Mouse (Mus musculus): ENCODE measurements at regions not wholly inside any gene's neighbourhood (a gene's known extent, or its start where the extent isn't known, plus 50 kb on each side); places are given as distances from the start of the nearest gene placed in this dataset.

GRCm38 (mm10) chr7:39705118-39706095 is 187.8 kb downstream of the Zfp619 start:
- H3K27ac ChIP-seq (ENCODE audit: low read depth), result no peak overlapping the region
- DNase-seq (ENCODE audit: low spot score) (no peak), ATAC-seq (ENCODE audit: insufficient read depth, low read depth) (no peak)
- H3K9ac ChIP-seq (replicated peaks; ENCODE audit: low read depth, low read length), result no peak overlapping the region
- no peaks in the 10 kb centered on the region for H3K9me3 ChIP-seq (replicated peaks; ENCODE audit: control insufficient read depth, low read length)
- H3K36me3 ChIP-seq (replicated peaks; ENCODE audit: control insufficient read depth, insufficient read depth, low read length), result no peaks in the 10 kb centered on the region
- H3K27me3 ChIP-seq (ENCODE audit: control insufficient read depth, insufficient read depth, low read length), result no peaks in the 10 kb centered on the region
- H3K4me3 ChIP-seq (ENCODE audit: low read depth, low read length), result no peak overlapping the region
- 36% methylated on average over 5 of the region's 5 CpGs for WGBS
- TF ChIP-seq EP300 (IDR thresholded peaks at IDR 0.05; ENCODE audit: low read depth) (no peak), CTCF (IDR thresholded peaks at IDR 0.05; ENCODE audit: low read depth) (no peak)
- H3K4me2 ChIP-seq (ENCODE audit: low read depth, low read length), result no peak overlapping the region
- no peaks in the 10 kb centered on the region for H3K4me1 ChIP-seq (ENCODE audit: control insufficient read depth, insufficient read depth)

GRCm38 (mm10) chr7:39706606-39707005 is 189.0 kb downstream of the Zfp619 start:
- WGBS, result 69% methylated on average over 2 of the region's 2 CpGs
- no peak overlapping the region for H3K4me3 ChIP-seq (ENCODE audit: low read depth, low read length)
- ATAC-seq (ENCODE audit: insufficient read depth, low read depth) (no peak), DNase-seq (ENCODE audit: low spot score) (no peak)
- H3K9ac ChIP-seq (replicated peaks; ENCODE audit: low read depth, low read length), result no peak overlapping the region
- H3K27me3 ChIP-seq (ENCODE audit: control insufficient read depth, insufficient read depth, low read length), result no peaks in the 10 kb centered on the region
- H3K36me3 ChIP-seq (replicated peaks; ENCODE audit: control insufficient read depth, insufficient read depth, low read length), result no peaks in the 10 kb centered on the region
- H3K4me2 ChIP-seq (ENCODE audit: low read depth, low read length), result no peak overlapping the region
- H3K9me3 ChIP-seq (replicated peaks; ENCODE audit: control insufficient read depth, low read length), result no peaks in the 10 kb centered on the region
- H3K4me1 ChIP-seq (ENCODE audit: control insufficient read depth, insufficient read depth), result no peaks in the 10 kb centered on the region
- TF ChIP-seq CTCF (IDR thresholded peaks at IDR 0.05; ENCODE audit: low read depth) (no peak), EP300 (IDR thresholded peaks at IDR 0.05; ENCODE audit: low read depth) (no peak)
- H3K27ac ChIP-seq (ENCODE audit: low read depth), result no peak overlapping the region

GRCm38 (mm10) chr7:39716340-39717150 is 199.0 kb downstream of the Zfp619 start:
- Histone ChIP-seq H3K4me1 (ENCODE audit: control insufficient read depth, insufficient read depth) (no peaks in the 10 kb centered on the region), H3K27ac (ENCODE audit: low read depth) (no peak overlapping the region), H3K4me2 (ENCODE audit: low read depth, low read length) (no peak overlapping the region), H3K9me3 (replicated peaks; ENCODE audit: control insufficient read depth, low read length) (no peaks in the 10 kb centered on the region), H3K36me3 (replicated peaks; ENCODE audit: control insufficient read depth, insufficient read depth, low read length) (no peaks in the 10 kb centered on the region), H3K4me3 (ENCODE audit: low read depth, low read length) (no peak overlapping the region), H3K27me3 (ENCODE audit: control insufficient read depth, insufficient read depth, low read length) (no peaks in the 10 kb centered on the region), H3K9ac (replicated peaks; ENCODE audit: low read depth, low read length) (no peak overlapping the region)
- 11% methylated on average over 11 of the region's 11 CpGs for whole genome bisulfite sequencing
- peak; percentile 46 for TF ChIP-seq CTCF (IDR thresholded peaks at IDR 0.05; ENCODE audit: low read depth)
- no peak for TF ChIP-seq EP300 (IDR thresholded peaks at IDR 0.05; ENCODE audit: low read depth)
- ATAC-seq (ENCODE audit: insufficient read depth, low read depth) (no peak), DNase-seq (ENCODE audit: low spot score) (peak; percentile 37)

GRCm38 (mm10) chr7:39727935-39728557 is 210.5 kb downstream of the Zfp619 start:
- TF ChIP-seq EP300 (IDR thresholded peaks at IDR 0.05; ENCODE audit: low read depth), result no peak
- TF ChIP-seq CTCF (IDR thresholded peaks at IDR 0.05; ENCODE audit: low read depth), result no peak
- DNase-seq (ENCODE audit: low spot score), result no peak
- Histone ChIP-seq H3K4me3 (ENCODE audit: low read depth, low read length) (no peak overlapping the region), H3K4me2 (ENCODE audit: low read depth, low read length) (no peak overlapping the region), H3K9ac (replicated peaks; ENCODE audit: low read depth, low read length) (no peak overlapping the region), H3K9me3 (replicated peaks; ENCODE audit: control insufficient read depth, low read length) (no peaks in the 10 kb centered on the region), H3K36me3 (replicated peaks; ENCODE audit: control insufficient read depth, insufficient read depth, low read length) (no peaks in the 10 kb centered on the region), H3K4me1 (ENCODE audit: control insufficient read depth, insufficient read depth) (no peaks in the 10 kb centered on the region), H3K27ac (ENCODE audit: low read depth) (no peak overlapping the region), H3K27me3 (ENCODE audit: control insufficient read depth, insufficient read depth, low read length) (no peaks in the 10 kb centered on the region)
- 60% methylated on average over 12 of the region's 12 CpGs for WGBS
- ATAC-seq (ENCODE audit: insufficient read depth, low read depth), result no peak

GRCm38 (mm10) chr7:39728930-39729329 is 211.4 kb downstream of the Zfp619 start:
- H3K4me2 ChIP-seq (ENCODE audit: low read depth, low read length), result no peak overlapping the region
- DNase-seq (ENCODE audit: low spot score) (no peak), ATAC-seq (ENCODE audit: insufficient read depth, low read depth) (no peak)
- H3K9me3 ChIP-seq (replicated peaks; ENCODE audit: control insufficient read depth, low read length), result no peaks in the 10 kb centered on the region
- no peaks in the 10 kb centered on the region for H3K27me3 ChIP-seq (ENCODE audit: control insufficient read depth, insufficient read depth, low read length)
- H3K4me3 ChIP-seq (ENCODE audit: low read depth, low read length), result no peak overlapping the region
- no peak overlapping the region for H3K27ac ChIP-seq (ENCODE audit: low read depth)
- TF ChIP-seq CTCF (IDR thresholded peaks at IDR 0.05; ENCODE audit: low read depth), result no peak
- TF ChIP-seq EP300 (IDR thresholded peaks at IDR 0.05; ENCODE audit: low read depth), result no peak
- H3K9ac ChIP-seq (replicated peaks; ENCODE audit: low read depth, low read length), result no peak overlapping the region
- 55% methylated on average over 7 of the region's 7 CpGs for WGBS
- H3K4me1 ChIP-seq (ENCODE audit: control insufficient read depth, insufficient read depth), result no peaks in the 10 kb centered on the region
- H3K36me3 ChIP-seq (replicated peaks; ENCODE audit: control insufficient read depth, insufficient read depth, low read length), result no peaks in the 10 kb centered on the region

Measured in heart, postnatal 0 days (tissue).